Mouse (Mus musculus) olfactory bulb, adult 2 months (tissue): ENCODE results near the gene Arhgap5. TPM values are rescaled to one million over a fixed set of nuclear protein-coding genes. Genes with fewer than 3 reads are reported as not detected.
A peak's percentile ranks its signal among the peaks of the same experiment; 100 is the strongest.

ENCODE experiments used
- H3K27ac ChIP-seq: fragments of 200-500 bp; 2 replicates; pipeline ENCODE4 v1.5.1; 2012; ENCODE audit warnings: low read depth, low read length; ENCODE audit not compliant: insufficient read depth
- H3K4me1 ChIP-seq: fragments of 200-500 bp; 2 replicates; pipeline ENCODE4 v1.6.1; 2012; ENCODE audit warnings: low read length; ENCODE audit not compliant: control insufficient read depth, insufficient read depth
- H3K4me3 ChIP-seq: fragments of 200-500 bp; 2 replicates; pipeline ENCODE4 v1.5.1; 2012; ENCODE audit warnings: mild to moderate bottlenecking, low read depth, low read length, moderate library complexity; ENCODE audit not compliant: insufficient read depth
- CTCF ChIP-seq: fragments of 200-500 bp; IDR thresholded peaks from 2 replicates; pipeline ENCODE4 v1.5.1; 2012; ENCODE audit warnings: low read depth, mild to moderate bottlenecking, low read length, moderate library complexity; ENCODE audit not compliant: insufficient read depth
- POLR2A ChIP-seq: fragments of 200-500 bp; IDR thresholded peaks from 2 replicates; pipeline ENCODE4 v1.6.1; 2012; ENCODE audit warnings: mild to moderate bottlenecking, low read depth, low read length, moderate library complexity; ENCODE audit not compliant: insufficient read depth
- WGBS: fragments of 180-500 bp; shearing (Covaris S2); methylation state at CpG from one replicate; pipeline ENCODE4 v1.1.7; 2018; 5-methylcytosine and 5-hydroxymethylcytosine counted together
- polyA plus RNA-seq: library from polyadenylated mRNA; stranded (reverse); fragments of >200 nt; gene quantifications from 2 replicates; pipeline ENCODE4 v1.2.4, GENCODE M21; 2012; ENCODE audit warnings: low replicate concordance; ENCODE audit not compliant: missing spikeins, insufficient read depth, insufficient read length

Arhgap5 gene
- 125 TPM in 1 of 2 replicates, not detected in the other for polyA plus RNA-seq

DNA sequence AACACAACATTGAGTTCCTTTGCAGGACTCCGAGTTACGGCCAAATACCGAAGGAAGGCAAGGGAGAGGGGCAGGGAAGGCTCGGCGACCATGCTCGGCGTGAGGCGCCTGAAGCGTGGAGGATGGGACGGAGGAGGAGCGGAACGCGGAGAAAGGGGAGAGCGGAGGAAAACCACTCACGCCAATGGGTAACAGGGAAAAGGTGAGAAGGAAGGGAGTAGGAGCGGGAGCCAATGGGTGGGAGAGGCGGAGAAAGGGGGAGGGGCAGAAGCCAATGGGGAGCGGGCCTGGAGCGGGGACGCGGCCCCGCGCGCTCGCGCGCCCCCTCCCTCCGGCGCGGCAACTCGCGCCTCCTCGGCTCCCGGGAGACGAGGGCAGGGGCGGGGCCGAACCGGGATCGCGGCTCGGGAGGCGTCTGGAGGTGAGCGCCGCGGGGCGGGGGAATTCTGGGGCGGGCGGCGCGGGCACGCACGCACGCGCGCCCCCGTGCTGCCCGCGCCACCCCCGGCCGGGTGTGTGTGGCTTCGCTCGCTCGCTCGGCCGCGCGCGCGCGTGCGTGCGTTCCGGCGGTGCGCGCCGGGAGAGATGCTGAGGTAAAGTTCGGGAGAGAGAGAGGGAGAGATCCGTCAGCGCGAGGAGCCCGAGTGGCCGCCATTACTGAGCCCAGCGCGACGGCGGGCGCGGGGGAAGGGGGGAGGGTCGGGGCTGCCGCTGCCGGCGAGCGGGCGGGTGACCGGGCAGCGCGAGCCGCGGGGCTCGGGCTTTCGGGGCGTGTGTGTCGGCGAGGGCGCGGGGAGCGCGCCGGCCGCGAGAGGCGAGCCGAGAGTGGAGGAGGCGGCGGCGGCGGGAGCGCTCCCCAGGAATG is at the start of gene Arhgap5:
TSS of gene Arhgap5 (plus strand) at position 517 of the 865 bp plus-strand sequence.
- Histone ChIP-seq H3K4me1 (no peaks in the 10 kb centered on the region), H3K4me3 (peak within 1 kb of the TSS; percentile 53), H3K27ac (peak within 1 kb of the TSS; percentile 87)
- 1% methylated on average over 119 of the region's 119 CpGs for WGBS
- TF ChIP-seq POLR2A: peak; percentile 55; the same call in 1 of the 2 replicates
- no peak for TF ChIP-seq CTCF

DNA sequence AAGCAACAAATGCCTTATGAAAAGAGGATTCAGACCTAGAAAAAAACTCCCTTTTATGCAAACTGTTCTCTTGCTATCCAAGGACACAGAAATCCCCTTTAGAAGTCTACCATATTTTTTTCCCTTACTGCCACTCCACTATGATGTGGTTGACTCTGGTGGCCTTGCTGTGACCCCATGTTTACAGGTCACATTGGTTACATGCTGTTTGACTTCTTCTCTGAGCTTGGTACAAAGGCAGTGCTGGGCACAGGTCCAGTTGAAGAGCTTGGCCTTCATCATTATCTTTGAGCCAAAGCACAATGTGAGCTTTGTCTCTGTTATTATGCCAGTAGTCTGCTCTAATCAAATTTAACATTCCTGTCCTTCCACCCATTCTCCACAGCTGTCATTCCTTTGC is 39.2 kb upstream of the Arhgap5 start:
- H3K4me3 ChIP-seq: no peak overlapping the region
- H3K27ac ChIP-seq: no peak overlapping the region
- no peaks in the 10 kb centered on the region for H3K4me1 ChIP-seq
- TF ChIP-seq CTCF (no peak), POLR2A (no peak)

GRCm38 (mm10) chr12:52471621-52472020 is 32.2 kb upstream of the Arhgap5 start:
- H3K27ac ChIP-seq: no peak overlapping the region
- 85% methylated on average over 4 of the region's 4 CpGs for WGBS

DNA sequence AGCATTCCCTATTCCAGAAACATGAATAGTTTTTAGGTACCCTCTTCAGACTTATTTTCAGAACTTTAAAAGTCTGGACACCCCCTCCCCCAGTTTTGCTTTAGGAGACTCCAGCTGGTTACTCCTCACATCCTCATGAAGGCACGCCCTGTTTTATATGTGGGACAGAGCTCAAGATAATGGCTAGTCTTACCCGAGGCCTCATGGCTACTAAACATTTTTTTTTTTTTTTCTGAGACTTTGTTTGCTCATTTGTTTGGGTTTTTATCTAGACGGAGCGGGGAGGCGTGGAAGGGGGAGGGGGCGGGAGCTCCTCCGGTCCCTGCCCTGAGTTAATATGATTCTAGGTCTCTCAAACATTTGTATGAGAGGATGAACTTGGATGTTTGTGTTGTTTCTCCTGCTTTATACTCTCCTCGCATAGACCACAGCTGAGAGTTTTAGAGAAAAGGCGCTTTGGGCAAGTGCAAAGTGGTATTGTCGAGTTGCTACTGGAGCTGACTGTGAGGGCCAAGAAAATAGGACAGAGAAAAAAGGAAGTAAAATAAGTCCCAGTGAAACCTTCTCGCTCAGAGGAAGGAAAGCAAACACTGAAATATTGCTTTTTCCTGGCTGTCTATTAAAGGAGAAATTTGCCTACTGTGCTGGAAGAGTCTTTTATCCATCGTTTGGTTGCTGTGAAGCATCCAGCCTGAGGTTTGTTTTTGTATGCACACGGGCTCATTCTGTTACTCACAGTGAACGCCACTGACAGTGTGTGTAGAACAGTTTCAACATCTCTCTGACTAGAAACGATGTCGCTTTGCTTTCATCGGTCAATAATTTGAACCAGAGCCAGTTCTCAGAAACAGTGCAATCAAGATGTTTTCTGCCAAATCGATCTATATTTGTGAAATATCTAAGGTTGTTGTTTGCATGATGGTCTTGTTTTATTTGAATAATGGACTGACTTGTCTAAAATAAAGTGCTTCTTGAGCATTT is 29.5 kb upstream of the Arhgap5 start:
- no peak for TF ChIP-seq POLR2A
- no peak for TF ChIP-seq CTCF
- Histone ChIP-seq H3K4me3 (no peak overlapping the region), H3K27ac (no peak overlapping the region), H3K4me1 (no peaks in the 10 kb centered on the region)
- WGBS: 27% methylated on average over 18 of the region's 18 CpGs

More at GRCm38 (mm10) chr12:52471621-52472020, 32.2 kb upstream of the Arhgap5 start:
- TF ChIP-seq CTCF: no peak
- H3K4me3 ChIP-seq: no peak overlapping the region
- H3K4me1 ChIP-seq: no peaks in the 10 kb centered on the region

DNA sequence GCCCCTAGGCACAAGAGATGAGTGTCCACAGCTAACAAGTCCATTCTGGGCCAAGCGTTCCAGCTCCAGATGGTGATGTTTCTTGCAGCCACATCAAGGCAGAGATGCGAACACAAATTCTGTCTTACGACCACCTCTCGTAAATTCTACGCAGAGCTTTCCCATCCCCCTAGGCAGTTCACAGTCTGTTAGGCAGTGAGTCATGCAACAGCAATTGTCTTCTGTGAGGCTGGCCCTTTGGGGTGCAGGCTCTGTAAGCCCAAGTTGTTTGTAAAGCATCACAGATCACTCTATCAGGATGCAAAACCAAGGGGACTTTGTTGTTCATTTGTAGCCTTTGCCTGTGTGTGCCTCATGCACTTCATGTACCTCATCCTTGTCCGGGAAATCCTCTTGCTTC is 27.7 kb upstream of the Arhgap5 start:
- H3K4me1 ChIP-seq: peaks cover 4% of the 10 kb centered on the region; the same call in 1 of the 2 replicates
- WGBS: 65% methylated on average over 6 of the region's 6 CpGs
- TF ChIP-seq CTCF (no peak), POLR2A (no peak)
- no peak overlapping the region for H3K4me3 ChIP-seq
- no peak overlapping the region for H3K27ac ChIP-seq

DNA sequence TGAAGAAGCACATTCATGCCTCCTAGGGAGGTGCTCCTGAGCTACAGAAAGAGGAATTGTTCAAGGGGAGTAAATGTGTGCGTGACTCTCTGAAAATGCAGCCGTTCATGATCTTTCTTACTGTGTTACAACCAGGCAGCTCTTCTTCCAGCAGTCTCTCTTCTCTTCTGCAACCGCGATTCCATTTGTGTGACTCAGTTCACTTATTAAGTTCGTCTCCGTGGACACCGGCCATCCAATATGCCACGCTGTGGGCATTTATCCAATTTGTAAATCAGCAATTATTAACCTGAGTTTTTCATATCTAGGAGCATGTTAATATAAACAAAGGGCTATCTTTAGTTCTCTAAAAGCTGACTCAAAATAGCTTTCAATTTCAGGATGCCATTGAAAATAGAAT is 25.2 kb upstream of the Arhgap5 start:
- no peak overlapping the region for H3K27ac ChIP-seq
- H3K4me3 ChIP-seq: no peak overlapping the region
- TF ChIP-seq POLR2A: no peak
- TF ChIP-seq CTCF: no peak
- peaks cover 4% of the 10 kb centered on the region; the same call in 1 of the 2 replicates for H3K4me1 ChIP-seq
- WGBS: 63% methylated on average over 8 of the region's 8 CpGs

DNA sequence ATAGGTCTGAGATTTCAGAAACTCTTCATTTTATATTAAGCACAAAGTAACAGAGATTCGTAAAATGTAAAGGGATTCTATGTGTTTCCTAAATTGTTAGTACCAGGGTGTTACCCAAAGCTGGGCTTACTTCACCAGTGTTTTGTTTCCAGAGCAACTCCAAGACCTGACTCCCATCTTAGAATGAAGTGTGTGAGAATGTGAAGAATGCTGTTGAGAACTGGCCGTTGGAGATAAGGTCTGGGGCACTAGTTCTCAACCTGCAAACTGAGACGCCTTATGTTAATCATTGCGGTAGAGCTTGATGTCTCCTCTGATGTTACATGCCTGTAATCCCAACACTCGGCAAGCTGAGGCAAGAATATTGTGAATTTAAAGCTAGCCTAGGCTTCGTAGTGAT is 24.4 kb upstream of the Arhgap5 start:
- no peak for TF ChIP-seq CTCF
- no peak for TF ChIP-seq POLR2A
- Histone ChIP-seq H3K4me1 (peaks cover 4% of the 10 kb centered on the region; the same call in 1 of the 2 replicates), H3K27ac (no peak overlapping the region), H3K4me3 (no peak overlapping the region)
- 93% methylated on average over 6 of the region's 6 CpGs for WGBS

- TF ChIP-seq CTCF (no peak), POLR2A (no peak)
- 84% methylated on average over 9 of the region's 9 CpGs for WGBS
- Histone ChIP-seq H3K4me3 (no peak overlapping the region), H3K27ac (no peak overlapping the region; the same call in 1 of the 2 replicates), H3K4me1 (peaks cover 4% of the 10 kb centered on the region; the same call in 1 of the 2 replicates)
These were observed 22.9 kb upstream of the Arhgap5 start for GRCm38 (mm10) chr12:52480851-52481250.

DNA sequence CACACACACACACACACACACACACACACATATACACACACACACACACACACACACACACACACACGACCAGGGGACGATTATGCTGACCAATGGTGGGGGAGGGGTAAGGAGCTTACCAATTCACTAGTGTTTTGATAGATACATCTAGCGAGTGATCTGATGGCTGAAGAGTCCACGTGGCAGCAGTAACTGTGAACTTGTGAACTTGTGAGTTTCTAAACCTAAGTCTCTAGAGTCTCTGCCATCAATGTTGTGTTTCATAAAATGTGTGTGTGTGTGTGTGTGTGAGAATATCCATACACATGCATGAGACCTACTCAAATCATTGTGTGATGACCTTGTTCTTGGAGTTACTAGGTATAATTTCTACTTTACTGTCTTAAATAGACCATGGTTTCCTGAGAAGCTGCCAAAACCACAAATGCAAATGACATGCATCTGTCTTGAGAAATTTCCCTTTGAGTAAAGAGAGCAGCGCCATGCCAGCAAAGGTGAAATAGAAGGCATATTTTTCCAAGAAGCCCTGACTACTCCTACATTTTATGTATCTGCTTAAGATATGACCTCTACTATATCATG is 21.7 kb upstream of the Arhgap5 start:
- no peak overlapping the region for H3K27ac ChIP-seq
- TF ChIP-seq CTCF: no peak
- TF ChIP-seq POLR2A: no peak
- no peak overlapping the region for H3K4me3 ChIP-seq
- H3K4me1 ChIP-seq: peaks cover 4% of the 10 kb centered on the region; the same call in 1 of the 2 replicates
- 83% methylated on average over 5 of the region's 5 CpGs for WGBS
